Mouse (Mus musculus) fibroblast of lung, adult 2 months (primary cell): Measurements from ENCODE around the gene Tnfrsf23.
A peak's percentile ranks its signal among the peaks of the same experiment; 100 is the strongest.
"Not testable (repeated sequence)": the region's sequence is repeated elsewhere in the genome, so short reads cannot be mapped to it uniquely, and the experiment has no call there.

ENCODE experiments used
- DNase-seq: peaks from one replicate; pipeline ENCODE4 v3.0.0-alpha.2; 2011; ENCODE audit warnings: low read depth

Tnfrsf23 gene

DNA sequence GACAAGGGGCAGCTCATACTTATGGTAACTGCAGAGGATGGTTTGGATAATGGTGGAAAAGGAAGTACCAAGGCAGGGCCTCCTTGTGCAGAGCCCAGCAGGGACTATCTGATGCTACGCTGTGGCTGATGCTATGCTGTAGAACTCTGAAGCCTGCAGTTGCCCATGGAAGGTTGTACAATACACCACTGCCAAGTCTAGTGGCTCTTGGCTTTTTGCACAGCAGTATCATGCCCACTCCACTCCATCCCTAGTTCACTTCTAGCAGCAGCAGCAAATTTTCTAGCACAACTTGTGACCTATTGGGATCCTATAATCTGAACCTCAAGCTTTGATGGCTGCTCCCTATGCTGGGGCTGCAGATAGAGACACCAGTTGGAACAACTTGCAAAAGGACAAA, 4.1 kb downstream of the Tnfrsf23 start:
- DNase-seq: no peak

DNA sequence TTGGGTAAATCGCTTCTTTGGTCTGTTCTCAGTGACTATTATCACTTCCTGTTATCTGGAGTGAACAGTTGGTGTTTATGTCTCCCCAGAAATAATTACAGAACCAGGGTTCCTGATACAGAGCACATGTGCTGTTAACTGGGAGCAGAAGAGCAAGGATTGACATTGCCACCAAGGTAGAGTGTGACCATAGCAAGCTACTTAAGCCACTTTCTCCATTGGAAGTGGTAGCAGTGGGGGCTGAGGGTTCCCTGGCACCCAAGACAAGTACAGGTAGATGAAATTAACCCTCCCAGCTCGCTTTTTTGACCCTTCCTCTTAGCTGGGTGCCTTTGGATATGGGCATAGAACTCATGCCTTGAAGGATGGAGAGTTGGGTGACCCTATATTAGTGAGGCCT, 4.8 kb downstream of the Tnfrsf23 start:
- DNase-seq: not testable (repeated sequence)

DNA sequence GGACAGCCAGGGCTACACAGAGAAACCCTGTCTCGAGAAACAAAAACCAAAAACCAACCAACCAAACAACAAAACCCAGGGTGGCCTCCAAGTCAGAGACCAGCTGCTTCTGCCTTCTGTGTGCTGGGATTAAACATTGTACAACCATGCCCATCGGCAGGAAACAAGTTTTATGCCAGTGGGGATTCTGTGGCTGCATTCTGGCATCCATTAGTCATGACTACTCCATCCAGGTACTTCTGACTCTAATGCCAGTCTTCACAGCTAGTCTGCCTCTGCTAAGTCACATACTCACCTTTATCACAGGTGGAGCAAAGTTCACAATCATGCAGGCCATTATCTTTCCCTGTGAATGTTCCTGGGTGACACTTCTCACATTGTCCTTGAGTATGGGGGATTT, 6.0 kb downstream of the Tnfrsf23 start:
- not testable (repeated sequence) for DNase-seq

DNA sequence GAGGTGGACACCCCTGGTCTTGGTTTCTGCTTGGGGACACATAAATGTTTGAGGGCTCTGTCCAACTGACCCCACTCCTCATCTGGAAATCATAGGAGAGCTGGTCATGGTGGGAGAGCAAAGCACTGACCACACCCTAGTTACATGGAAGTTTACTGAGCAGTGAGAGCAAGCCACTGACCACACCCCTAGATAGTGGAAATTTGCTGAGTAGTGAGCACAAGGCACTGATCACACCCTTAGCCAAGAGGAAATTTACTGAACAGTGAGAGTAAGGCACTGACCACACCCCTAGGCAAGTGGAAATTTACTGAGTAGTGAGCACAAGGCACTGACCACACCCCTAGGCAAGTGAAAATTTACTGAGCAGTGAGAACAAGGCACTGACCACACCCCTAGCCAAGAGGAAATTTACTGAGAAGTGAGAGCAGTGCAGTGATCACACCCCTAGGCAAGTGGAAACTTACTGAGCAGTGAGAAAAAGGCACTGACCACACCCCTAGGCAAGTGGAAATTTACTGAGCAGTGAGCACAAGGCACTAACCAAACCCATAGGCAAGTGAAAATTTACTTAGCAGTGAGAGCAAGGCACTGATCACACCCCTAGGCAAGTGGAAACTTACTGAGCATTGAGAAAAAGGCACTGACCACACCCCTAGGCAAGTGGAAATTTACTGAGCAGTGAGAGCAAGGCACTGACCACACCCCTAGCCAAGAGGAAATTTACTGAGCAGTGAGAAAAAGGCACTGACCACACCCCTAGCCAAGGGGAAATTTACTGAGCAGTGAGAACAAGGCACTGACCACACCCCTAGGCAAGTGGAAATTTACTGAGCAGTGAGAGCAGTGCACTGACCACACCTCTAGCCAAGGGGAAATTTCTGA, 19.0 kb downstream of the Tnfrsf23 start:
- no peak for DNase-seq

DNA sequence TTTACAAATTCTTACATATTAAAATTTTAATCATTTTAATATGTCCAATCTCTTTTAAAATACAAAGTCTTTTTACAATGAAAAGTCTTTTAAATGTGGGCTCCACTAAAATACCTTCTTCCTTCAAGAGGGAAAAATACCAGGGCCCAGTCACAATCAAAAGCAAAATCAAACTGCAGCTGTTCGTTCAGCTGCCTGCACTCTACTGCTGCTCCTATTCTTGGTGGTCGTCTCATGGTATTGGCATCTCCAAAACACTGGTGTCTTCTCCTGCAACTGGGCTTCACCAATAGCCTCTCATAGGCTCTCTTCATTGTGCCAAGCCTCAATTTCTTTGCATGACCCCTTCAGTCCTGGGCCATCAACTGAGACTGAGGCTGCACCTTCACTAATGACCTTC, 22.2 kb downstream of the Tnfrsf23 start:
- no peak for DNase-seq

DNA sequence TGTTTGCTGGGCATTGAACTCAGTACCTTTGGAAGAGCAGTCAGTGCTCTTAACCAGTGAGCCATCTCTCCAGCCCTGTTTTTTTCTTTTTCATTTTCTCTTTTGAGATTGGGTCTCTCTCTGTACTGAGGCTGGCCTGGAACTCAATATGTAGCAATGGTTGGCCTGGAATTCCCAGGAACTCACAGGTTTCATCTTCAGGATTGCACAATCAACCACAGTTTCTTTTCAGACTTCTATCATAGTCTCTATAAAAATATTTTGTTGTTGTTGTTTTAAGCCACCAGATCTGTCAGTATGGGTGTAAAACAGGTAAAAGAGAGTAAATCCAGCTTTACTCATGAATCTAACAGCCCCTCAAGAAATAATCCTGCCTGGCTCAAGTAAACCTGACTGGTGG, 24.9 kb downstream of the Tnfrsf23 start:
- DNase-seq: no peak

DNA sequence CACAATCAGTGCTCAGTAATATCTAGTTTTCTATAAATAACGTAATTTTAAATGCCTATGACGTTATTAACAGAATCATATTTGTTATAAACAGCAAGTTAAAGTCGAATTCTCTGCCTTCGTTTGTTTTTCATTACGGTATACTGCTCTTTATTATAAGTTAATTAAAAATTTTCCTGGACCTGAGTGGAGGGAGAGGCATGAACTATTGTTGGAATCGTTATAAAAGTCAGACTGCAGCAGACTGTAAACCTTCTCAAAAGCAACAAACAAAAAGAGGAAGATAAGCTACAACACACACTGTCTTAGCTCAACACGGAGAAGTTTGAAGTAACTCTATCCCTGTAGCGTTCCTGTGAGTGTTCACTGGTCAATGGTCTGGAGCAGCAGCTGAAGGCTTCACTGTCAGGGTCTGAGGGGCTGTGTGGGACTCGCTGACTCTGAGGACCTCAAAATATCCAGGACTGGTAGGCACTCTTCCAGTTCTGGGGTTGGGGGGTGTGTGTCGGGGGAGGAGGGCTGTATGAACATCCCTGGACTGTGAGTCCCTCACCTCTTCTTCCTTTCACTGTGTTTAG, 35.8 kb downstream of the Tnfrsf23 start:
- not testable (repeated sequence) for DNase-seq

DNA sequence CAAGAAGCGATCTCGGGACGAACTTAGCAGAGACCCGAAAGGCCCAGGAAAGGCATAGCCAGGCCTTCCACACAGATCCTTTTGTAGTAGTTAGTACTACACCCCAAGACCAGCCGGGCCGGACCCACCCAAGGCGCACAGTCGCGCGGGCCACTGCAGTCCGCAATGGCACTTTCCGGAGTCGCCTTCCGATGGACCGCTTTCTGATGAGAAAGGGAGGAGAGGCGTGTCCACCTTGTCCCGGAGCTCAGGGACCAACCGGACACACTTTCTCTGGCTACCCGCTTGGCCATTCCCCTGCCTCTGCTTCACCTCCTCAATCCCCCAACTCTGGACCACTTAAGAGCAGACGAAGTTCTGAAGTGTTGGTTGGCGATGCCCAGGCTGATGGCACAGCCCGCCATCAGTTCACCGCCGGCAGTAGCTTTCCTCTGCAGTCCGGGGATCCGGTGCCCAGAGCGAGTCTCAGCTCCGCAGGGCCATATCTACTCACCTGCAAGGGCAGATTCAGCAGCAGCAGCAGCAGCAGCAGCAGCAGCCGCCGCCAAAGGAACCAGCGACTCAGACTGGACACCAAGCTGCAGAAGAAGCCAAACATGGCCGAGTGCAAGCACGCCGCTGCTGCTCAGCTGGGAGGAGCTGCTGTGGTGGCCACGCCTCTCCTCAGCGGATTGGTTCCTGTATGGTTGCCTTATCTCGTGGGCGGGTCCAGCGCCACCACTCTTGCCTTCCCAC, 36.5 kb downstream of the Tnfrsf23 start, which contains the start of gene Tnfrsf22:
Gene Tnfrsf22, minus strand, starts transcription at position 628 of the 735 bp plus-strand sequence.
- DNase-seq: peak; percentile 71

DNA sequence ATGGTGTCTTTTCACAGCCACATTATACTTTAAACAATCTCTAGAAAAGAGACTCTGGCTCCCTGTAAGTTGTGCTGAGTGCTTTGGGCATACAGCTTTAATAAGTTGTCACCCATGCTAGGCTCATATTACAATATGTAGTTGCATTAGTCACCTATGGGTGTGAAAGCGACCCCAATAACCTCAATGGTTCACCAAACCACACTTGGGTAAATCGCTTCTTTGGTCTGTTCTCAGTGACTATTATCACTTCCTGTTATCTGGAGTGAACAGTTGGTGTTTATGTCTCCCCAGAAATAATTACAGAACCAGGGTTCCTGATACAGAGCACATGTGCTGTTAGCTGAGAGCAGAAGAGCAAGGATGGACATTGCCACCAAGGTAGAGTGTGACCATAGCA, 41.7 kb downstream of the Tnfrsf23 start:
- DNase-seq: not testable (repeated sequence)

DNA sequence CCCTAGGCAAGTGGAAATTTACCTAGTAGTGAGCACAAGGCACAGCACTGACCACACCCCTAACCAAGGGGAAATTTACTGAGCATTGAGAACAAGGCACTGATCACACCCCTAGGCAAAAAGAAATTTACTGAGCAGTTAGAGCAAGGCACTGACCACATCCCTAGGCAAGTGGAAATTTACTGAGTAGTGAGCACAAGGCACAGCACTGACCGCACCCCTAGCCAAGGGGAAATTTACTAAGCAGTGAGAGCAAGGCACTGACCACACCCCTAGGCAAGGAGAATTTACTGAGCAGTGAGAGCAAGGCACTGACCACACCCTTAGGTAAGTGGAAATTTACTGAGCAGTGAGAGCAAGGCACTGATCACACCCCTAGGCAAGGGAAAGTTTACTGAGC, 49.0 kb downstream of the Tnfrsf23 start:
- DNase-seq: no peak

DNA sequence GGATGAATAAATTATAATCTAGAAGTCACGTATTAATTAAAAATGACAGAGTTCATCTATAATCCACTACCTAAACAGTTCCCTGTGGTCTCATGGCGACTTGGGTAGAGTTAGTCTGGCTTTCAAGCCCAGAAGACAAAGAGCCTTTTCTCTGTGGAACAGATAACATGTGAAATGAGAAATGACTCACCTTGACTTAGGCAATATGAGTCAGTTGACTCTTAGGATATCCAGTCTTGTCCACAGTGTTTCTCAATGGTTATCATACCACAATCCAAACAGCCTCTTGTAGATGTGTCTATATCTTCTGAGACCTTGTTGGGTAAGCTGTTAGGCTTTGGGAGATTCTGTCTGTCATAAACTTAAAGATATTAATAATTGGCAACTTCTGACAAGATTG, 54.2 kb downstream of the Tnfrsf23 start:
- peak; percentile 59 for DNase-seq

DNA sequence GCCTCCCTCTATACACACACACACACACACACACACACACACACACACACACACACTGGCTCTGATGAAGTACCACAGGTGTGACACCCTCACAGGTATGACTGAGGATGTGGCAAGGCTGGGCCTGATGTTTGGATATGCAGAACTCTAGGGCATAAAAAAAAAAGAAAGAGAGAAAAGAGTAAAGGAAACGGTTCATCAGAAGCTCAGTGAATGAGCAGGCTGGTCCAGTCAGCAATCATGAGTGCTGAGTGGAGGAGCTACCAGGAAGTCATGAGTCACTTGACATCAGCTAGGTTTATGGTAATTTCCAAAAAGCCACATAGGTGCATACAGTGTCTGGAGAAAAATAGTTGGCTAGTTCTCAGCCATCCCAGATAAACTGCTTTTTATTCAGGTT, 56.2 kb downstream of the Tnfrsf23 start:
- DNase-seq: no peak

DNA sequence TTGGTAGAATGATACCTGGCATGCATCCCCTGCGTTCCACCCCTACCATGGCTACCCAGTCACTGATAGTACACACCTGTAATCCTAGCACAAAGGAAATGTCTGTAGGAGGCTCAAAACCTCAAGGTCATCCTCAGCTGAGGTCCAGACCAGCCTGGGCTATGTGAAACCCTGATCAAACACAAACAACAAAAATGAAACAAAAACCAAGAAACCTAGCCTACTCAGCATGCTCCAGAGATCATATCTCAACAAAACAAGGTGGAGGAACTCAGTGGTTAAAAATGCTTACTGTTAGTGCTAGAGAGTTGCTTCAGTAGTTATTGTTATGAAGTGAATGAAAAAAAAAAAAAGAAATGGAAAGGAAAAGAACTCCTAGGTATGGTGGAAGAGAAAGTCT, 57.1 kb downstream of the Tnfrsf23 start, which contains the start of gene Tnfrsf26:
Gene Tnfrsf26, minus strand, starts transcription at position 183 of the 400 bp plus-strand sequence.
- DNase-seq: no peak

DNA sequence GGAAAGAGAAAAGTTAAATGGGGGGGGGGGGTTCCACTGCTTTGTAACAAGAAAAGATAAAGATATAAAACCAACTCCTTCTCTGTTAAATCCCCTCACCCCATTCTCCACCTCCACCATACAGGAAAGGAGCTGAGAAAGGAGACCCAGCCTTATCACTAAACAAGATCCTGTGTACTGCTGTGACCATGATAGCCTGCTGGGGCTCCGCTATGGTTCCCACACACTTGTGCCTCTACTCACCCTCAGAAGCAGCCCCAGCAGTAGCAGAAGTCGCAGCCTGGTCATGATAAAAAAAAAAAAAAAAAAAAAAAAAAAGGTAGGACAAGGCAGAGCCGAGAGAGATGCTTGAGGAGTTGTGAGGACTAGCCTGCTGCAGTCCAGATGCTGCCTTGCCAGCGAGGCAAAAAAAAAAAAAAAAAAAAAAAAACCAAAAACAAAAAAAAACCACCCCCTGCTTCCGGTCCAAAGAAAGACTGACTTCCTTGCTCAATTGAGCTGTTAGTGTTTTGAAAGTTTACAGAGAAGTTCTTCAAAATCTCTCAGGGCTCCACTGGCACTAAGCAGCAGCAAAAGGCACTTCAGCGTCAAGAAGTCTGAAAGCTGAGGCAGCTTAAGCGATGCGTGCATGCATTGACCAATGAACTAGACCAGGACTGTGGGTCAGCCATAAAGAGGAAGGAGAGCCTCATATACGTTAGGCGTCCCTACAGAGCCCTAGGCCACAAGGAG, 58.0 kb downstream of the Tnfrsf23 start:
- no peak for DNase-seq

DNA sequence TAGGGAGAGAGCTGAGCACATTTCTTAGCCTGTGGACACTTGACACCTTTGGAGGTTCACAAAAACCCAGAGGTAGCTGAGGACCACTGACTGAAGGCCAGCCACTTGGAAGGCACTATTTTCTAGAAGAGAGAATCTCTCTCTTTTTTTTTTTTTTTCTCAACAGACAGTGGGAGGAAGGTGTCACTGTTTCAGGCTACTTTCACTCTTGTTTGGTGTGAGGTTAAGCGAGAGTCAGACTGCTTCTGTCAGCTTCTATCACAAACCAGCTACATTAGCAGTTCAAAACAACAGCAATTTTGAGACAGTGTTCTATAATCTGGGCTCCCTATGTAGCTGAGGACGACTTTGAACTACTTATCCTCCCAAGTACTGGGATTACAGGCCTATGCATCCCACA, 59.5 kb downstream of the Tnfrsf23 start:
- DNase-seq: no peak

DNA sequence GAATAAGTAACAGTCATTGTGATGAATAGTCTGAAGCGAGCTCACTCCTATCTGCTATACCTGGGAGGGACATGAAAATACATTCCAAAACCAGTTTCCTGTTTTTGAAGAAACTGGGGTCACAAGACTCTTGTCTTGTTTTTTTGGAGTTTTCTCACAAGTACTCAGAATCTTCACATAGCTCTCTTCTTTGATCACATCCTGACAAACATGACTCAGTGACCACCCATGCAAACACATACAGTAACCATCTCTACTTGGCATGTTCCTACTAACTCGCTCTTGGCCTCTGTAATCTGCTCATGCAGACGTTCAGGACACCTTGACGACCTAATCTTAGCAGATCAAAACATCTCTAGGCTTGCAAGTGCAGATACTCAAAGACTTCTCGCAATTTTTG, 60.5 kb downstream of the Tnfrsf23 start:
- peak; percentile 63 for DNase-seq

DNA sequence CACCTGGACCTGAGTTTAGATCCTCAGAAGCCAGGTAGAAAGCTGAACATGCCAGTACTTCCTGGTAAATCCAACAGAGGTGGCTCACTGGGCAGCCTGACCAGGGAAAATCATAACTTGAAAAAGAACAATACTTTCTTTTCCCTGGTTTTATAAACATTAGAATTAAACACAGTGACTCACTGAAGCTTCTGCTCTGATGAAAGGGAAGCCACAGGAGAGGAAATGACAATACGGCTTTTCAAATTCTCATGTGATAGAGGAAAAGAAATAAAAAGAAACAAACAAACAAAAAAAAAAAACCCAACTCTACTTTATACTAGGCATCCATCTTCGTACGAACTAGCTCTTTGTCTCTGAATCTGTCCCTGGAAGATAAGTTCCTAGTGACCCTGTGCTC, 61.1 kb downstream of the Tnfrsf23 start:
- DNase-seq: no peak

DNA sequence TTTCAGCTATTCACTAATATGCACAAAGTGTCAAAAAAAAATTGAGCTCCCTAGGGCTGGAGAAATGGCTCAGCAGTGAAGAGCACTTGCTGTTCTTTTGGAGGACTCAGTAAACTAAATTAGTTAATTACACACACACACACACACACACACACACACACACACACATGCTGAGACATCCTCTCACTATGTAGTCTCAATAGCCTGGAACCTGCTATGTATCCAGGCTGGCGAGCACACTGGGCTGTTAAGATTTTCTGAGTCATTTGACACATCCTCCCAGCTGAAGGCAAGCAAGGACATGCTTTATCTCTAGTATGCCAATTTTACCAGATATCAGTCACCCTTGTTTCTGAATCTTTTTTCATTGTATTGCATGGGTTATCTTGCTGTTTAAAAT, 64.7 kb downstream of the Tnfrsf23 start:
- no peak for DNase-seq
